Mouse (Mus musculus) lung, postnatal 0 days (tissue): ENCODE results near the gene Lrrc23.

Experiments
- CTCF ChIP-seq: IDR thresholded peaks from 2 replicates; pipeline ENCODE4 v1.5.1; 2016; ENCODE audit warnings: antibody characterized with exemption, mild to moderate bottlenecking
- EP300 ChIP-seq: IDR thresholded peaks from 2 replicates; pipeline ENCODE4 v1.6.1; 2016; ENCODE audit warnings: antibody characterized with exemption, mild to moderate bottlenecking, control low read depth

DNA sequence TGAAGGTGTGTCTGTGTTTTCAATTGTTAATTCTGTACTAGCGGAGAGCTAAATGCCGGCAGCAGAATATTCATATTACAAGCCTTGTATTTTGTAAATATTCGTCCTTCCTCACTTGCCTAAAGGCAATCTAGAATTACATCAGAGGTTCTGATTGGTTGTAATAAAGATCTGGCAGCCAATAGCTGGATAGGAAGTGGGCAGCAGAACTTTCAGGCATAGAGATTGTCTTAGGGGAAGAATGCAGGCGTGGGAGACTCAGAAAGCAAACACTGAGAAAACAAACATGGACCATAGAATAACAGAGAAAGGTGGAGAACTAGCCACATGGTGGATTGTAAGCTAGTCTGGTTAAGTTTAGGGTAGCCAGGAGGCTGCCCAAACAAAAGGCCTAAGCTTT lies 10.6 kb upstream of the Lrrc23 start:
- TF ChIP-seq CTCF (no peak), EP300 (no peak)
